Mouse (Mus musculus): Measurements from ENCODE around the gene Hsp90ab1.

Gene Hsp90ab1

DNA sequence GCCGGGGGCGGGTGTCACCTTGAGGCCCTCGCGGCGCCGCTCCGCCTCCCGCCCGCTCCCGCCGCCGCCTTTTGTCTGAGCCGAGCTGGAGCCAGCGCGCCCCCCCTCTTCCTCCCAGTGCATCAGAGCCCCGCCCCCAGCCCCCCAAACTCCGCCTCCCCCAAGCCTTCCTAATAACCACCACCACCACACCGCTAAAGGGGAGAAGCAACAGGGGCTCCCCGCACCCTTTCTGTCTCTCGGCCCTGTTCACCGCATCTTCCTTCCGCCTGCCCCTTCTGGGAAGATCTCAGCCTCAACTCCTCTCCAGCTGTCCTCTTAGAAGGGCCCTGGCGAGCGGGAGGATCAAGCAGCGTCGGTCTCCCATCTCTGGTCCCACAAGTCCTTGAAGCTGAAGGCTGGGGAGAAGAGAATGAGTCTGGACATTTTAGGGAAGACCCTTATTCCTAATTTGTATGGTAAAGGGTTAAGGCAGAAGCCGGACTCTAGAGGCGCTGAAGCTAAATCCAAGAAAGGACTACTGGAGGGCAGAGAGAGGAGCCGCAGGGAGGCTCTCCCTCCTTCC lies 23.4 kb downstream of the Hsp90ab1 start, which contains the start of gene Tmem151b:
TSS of gene Tmem151b (minus strand) at position 61 of the 565 bp plus-strand sequence.
- in situ Hi-C loops (cut with MboI; ENCODE audit: low pct_unique_long_range_greater_than_20kb in 1 of 2, low sequenced_read_pairs in 2 of 2, unreplicated experiment in 1 of 2) = loop anchor here in 1 of 2 experiments (5.0 kb wide), 1 partner anchor 72 kb away; the partner anchor contains the start of gene Spats1

DNA sequence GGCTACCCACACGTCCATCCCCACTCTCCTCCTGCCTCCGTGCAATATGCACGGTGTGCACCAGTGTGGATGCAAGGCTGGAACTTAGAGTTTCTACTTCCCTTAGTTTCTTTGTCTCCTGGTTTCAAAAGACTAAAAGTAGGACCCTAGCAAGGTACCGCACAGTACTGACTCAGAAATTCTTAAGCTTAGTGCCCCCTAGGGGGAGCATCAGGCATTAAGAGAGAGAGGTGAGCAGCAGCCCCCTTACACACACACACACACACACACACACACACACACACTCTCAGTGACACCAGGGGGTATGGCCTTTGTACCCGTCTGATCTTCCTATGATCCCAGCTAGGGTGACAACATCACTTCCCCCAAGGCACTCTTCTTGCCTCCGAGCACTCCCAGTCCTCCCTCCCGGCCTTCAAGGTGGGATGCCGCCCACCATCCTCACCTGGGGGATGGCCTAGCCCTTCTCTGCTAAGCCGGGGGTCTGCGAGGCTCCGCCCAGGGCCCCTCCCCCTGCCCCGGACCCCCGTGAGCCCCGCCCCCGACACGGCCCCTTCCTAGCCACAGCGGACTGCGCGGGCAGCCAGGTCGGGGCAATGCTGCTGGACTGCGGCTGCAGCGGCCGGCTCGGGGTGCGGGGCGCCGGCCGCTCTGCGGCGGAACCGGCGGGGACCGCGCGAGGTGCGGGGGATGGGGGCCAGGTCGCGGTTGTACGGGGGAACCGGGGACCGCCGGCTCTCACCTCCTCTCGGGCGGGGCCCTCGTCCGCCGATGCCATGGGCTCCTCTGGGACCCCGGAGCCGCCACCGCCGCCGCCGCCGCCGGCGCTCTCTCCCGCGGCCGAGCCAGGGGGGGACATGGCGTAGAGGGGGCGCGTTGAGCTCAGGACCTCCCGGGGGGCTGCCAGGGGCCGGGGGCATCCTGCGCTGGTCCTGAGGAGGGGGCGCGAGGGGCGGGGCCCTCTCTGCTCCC lies 24.2 kb downstream of the Hsp90ab1 start:
- in situ Hi-C loops (cut with MboI; ENCODE audit: low pct_unique_long_range_greater_than_20kb in 1 of 2, low sequenced_read_pairs in 2 of 2, unreplicated experiment in 1 of 2) = no loop called here

DNA sequence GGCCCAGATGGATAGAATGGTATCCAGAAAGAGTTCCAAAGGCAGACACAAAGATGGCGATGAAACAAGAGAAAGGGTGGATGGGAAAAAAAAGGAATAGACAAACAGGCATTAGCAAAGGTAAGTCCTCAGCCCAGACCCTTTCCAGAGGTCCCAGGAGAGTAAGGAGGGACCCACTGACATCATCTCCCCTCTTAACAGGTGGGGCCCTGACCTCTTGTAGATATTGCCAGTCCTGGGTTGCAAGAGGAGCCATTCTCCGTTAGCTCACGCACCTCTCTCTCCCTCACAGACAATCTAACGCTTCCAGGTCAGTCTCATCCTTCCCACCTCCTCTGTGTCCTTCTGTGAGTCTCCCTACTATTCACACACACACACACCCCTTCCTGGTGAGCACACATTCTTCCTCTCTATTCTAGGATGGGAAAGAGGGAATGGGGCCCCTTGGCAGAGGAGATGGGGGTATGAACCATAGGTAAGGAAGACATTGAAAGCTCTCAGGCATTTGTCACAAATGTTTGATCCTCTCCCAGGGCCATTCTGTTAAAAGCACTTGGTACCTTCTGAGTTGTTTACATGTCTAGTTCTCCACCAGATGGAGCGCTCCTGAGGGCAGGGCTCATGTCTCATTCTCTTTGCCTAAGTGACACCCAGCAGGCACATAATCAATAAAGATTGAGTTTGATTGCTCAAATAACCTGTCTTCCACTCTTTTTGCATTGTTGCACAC lies 25.4 kb downstream of the Hsp90ab1 start:
- in situ Hi-C loops (cut with MboI; ENCODE audit: low pct_unique_long_range_greater_than_20kb in 1 of 2, low sequenced_read_pairs in 2 of 2, unreplicated experiment in 1 of 2) = no loop called here

DNA sequence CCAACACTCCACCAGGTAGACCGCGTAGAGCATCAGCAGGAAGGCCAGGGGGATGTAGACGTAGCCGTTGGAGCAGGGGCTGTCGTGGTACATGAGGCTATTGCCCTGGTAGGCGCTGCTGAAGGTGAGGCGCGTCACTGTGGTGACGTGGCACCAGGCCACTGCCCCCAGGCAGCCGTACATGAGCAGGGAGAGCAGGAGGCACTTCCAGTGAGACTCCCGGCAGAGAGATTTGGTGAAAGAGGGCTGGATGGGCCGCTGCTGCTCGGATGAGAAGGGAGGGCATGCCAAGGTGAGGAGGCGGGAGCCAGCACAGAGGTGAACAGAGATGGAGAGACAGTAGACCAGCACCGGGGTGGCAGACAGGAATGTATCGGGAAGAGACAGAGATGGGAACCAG lies 26.1 kb downstream of the Hsp90ab1 start:
- in situ Hi-C loops (cut with MboI; ENCODE audit: low pct_unique_long_range_greater_than_20kb in 1 of 2, low sequenced_read_pairs in 2 of 2, unreplicated experiment in 1 of 2) = no loop called here

DNA sequence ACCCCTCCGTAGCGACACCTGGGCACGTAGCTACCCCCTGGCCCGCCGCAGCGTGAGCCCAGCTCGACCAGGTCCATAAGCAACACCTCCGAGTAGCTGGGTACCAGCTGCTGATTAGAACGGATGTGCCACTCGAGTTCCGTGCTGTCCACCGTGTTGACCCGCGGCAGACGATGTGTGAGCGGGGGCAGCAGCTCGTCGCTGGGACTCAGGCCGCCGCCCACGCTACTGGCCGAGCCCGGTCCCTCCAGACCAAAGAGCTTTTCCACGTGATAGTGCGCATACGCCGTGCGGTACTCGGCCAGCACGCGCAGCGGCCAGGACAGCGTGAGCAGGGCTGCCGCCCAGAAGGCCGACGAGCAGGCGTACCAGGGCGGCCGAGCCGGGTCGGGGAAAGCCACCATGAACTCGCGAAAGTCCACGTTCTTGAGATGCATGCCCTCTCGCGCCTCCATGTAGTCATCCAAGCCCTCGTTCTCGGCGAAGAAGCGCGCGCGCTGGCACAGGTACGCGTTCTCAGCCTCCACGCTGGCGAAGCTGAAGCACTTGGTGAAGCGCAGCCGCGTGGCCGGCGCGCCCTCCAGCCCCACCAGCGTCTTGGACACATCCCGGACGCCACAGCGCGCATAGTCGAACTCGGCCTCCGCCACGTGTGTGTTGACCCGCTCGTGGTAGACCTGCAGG lies 27.7 kb downstream of the Hsp90ab1 start:
- in situ Hi-C loops (cut with MboI; ENCODE audit: low pct_unique_long_range_greater_than_20kb in 1 of 2, low sequenced_read_pairs in 2 of 2, unreplicated experiment in 1 of 2) = no loop called here

DNA sequence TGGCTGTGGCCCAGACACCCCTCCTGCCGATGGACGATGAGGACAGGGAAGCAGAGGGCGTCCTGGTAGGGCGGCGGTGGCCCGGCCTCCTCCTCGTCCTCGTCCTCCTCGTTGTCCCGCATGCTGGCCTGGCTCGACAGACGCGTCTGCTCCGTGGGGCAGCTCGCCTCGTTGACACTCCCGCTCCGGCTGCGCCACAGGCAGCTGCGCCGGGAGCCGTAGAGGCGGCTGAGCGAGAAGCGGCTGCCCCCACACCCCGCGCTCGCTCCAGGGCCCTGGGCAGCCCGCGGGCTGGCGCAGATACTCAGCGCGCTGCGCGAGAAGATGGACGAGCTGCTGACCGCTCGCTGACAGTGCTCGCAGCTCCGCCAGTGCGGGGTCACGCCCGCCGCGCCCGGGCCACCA lies 28.2 kb downstream of the Hsp90ab1 start:
- in situ Hi-C loops (cut with MboI; ENCODE audit: low pct_unique_long_range_greater_than_20kb in 1 of 2, low sequenced_read_pairs in 2 of 2, unreplicated experiment in 1 of 2) = no loop called here

DNA sequence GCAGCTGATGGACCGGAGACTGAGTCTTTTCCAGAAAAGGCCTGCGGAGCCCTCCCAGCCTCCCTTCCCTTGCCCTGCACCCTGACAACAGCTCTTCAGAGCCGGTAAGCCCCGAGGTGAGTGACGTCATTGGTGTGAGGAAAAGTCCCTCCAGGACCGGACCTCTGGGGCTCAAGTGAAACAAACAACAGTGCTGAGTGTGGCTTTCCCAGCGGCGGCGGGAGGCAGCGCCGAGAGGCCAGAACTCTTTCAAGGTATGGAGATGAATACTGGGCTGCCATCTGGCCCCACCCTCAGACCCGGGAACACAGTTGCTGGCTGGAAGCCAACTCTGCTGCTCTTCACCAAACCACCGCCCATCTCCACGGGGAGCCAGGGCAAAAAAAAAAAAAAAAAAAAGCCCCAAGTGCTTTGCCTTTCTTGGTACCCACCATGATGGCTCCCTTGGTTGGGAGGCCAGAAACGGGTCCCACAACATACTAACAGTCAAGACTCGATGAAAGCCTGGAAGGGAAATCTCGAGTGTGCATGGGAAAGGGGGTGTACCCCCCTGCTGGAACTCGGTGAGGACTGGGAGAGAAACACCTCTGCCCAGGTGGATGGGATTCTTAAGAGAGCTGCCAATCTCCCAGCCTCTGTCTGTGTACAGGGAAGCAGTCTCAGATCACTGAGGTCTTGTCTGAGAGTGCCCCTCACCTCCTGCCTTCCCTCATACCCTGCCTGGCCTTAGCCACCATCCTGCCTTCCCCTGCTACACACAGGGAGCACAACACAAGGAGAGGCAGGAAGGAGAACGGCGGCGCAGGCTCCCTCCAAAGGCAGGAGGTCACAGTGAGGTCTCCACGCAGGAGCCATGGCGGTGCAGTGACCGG lies 28.8 kb downstream of the Hsp90ab1 start:
- in situ Hi-C loops (cut with MboI; ENCODE audit: low pct_unique_long_range_greater_than_20kb in 1 of 2, low sequenced_read_pairs in 2 of 2, unreplicated experiment in 1 of 2) = no loop called here

DNA sequence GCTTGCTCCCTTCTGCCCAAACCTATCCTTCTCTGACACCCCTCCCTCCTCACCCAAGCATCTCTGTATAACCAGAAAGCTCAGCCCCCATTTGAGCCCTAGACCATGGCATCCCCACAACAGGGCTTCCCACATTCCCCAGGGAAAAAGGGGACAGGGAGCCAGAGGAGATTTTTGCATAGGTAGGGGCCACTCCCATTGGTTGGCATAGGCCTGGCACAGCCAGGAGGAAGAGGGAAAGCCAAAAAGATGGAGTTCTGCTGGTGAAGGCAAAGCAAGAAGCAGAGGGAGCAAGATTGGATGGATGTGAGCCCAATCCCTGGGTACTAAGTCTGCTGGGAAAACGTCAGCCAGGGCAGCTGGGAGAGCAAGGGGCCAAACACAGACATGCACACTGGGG lies 30.0 kb downstream of the Hsp90ab1 start:
- in situ Hi-C loops (cut with MboI; ENCODE audit: low pct_unique_long_range_greater_than_20kb in 1 of 2, low sequenced_read_pairs in 2 of 2, unreplicated experiment in 1 of 2) = no loop called here

DNA sequence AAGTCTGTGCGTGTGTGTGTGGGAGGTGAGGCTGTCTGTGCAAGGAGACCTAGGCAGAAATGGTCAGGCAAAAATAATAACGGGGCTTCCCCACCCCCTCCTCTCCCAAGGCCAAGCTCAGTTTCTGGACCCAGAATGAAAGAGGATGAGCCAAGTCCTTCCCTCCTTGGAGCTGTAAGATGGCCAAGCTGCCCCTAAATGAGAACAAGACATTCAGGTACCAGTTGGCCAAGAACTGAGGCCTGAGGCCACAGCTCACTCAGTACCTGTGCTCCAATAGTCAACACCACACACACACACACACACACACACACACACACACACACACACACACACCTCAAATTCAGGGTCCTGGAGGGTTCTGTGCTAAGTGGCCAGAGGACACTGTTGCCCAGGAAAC lies 30.4 kb downstream of the Hsp90ab1 start:
- in situ Hi-C loops (cut with MboI; ENCODE audit: low pct_unique_long_range_greater_than_20kb in 1 of 2, low sequenced_read_pairs in 2 of 2, unreplicated experiment in 1 of 2) = no loop called here

DNA sequence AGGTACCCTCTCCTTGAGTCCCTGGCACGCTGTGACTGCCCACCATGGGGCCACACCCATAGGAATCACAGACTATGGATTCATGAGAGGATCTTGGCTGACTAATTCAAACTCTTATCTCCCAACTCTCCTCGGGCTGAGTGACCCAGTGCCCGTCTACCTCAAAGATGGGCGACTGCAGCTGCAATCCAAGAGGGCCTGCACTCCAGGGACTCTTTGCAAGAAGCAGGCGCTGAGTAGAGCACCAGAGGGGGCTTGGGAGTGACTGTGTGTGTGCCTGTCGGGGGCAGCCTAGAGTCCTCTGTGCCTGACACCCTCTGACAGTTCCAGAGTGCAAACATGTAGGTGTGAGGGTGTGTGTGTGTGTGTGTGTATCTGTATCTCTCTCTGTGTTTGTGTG lies 30.9 kb downstream of the Hsp90ab1 start:
- in situ Hi-C loops (cut with MboI; ENCODE audit: low pct_unique_long_range_greater_than_20kb in 1 of 2, low sequenced_read_pairs in 2 of 2, unreplicated experiment in 1 of 2) = no loop called here

DNA sequence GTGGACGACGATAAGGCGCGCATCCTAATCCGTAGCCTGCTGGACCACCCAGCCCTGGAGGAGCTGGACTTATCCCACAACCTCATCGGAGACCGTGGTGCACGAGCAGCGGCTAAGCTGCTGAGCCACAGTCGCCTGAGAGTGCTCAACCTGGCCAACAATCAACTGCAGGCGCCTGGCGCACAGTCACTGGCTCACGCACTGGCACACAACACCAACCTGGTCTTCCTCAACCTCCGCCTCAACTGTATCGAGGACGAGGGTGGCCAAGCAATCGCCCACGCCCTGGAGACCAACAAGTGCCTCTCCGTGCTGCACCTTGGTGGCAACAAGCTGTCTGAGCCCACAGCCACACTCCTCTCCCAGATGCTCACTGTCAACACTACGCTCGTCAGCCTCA lies 33.4 kb downstream of the Hsp90ab1 start:
- in situ Hi-C loops (cut with MboI; ENCODE audit: low pct_unique_long_range_greater_than_20kb in 1 of 2, low sequenced_read_pairs in 2 of 2, unreplicated experiment in 1 of 2) = no loop called here

DNA sequence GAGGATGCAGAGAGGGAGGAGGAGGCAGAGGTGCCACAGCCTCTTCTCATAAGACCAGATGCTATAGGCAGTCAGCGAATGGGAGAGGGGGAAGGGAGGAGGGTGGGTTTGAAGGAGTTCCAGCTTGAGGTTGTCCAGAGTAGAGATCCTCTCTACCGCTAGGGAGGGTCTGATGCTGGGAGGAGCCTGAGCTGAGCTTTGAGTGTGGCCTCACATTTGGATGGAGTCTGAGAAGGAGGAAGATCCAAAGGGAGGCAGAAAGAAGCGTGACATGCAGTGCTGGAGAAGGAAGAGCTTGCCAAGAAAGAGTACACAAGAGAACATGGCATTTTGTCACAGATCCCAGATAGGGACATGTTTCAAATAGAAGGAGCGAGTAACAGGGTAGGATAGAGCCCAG lies 34.7 kb downstream of the Hsp90ab1 start:
- in situ Hi-C loops (cut with MboI; ENCODE audit: low pct_unique_long_range_greater_than_20kb in 1 of 2, low sequenced_read_pairs in 2 of 2, unreplicated experiment in 1 of 2) = no loop called here

DNA sequence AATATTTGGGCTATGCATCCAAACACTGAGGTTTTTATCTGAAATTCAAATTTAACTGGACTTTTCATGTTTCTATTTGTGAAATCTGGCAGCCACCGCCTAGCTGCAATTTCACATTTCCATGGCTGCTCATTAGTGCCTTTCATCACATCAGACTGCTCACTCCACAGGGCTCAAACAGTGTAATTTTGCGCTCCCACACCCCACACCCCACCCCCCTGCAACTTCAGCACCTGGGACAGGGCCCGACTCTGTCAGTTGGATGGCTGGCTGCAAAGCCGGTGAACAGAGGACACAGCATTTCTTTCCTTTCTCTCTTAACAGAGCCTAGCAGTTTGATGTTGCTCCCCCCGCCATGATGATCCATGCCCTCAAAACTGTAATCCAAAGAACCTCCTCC lies 36.8 kb downstream of the Hsp90ab1 start:
- in situ Hi-C loops (cut with MboI; ENCODE audit: low pct_unique_long_range_greater_than_20kb in 1 of 2, low sequenced_read_pairs in 2 of 2, unreplicated experiment in 1 of 2) = no loop called here

DNA sequence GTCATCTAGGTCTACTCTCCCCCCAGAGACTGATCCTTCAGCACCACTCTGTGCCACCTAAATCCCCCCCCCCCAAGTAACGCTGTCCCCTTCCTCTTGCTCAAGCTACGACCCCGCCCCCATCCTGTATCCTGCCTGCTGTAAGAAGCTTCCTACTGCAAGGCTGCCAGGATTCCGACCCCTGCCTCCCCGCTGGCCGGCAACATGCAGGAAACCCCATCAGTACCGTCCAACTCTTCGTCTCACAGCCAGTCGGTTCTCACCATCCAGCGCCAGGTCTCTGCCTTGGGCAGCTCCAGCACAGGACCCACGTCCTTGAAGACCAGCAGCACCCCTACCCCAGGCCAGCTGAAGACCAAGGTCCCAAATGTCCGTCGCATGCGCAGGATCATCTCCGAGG lies 40.2 kb downstream of the Hsp90ab1 start:
- in situ Hi-C loops (cut with MboI; ENCODE audit: low pct_unique_long_range_greater_than_20kb in 1 of 2, low sequenced_read_pairs in 2 of 2, unreplicated experiment in 1 of 2) = no loop called here

DNA sequence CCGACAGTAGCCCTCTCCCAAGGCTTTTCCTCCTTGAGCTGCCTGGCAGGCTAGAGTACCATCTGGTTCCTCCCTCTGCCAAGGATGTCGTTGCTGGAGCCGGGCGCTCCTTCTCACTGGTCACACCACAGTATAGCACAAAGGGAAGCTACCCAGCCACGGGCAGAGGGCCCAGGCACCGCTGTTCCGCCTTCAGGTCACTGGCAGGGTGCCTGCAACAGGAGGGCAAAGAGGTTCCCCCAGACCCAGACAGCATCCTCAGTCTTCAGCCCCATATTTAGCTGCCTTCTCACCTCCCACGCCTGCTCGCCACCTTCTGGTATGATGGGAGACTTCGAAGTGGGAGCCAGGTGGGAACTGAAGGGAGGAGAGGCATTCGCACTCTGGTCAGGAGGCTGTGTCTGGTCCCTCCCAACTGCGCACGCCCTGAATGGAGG lies 42.7 kb downstream of the Hsp90ab1 start:
- in situ Hi-C loops (cut with MboI; ENCODE audit: low pct_unique_long_range_greater_than_20kb in 1 of 2, low sequenced_read_pairs in 2 of 2, unreplicated experiment in 1 of 2) = no loop called here

DNA sequence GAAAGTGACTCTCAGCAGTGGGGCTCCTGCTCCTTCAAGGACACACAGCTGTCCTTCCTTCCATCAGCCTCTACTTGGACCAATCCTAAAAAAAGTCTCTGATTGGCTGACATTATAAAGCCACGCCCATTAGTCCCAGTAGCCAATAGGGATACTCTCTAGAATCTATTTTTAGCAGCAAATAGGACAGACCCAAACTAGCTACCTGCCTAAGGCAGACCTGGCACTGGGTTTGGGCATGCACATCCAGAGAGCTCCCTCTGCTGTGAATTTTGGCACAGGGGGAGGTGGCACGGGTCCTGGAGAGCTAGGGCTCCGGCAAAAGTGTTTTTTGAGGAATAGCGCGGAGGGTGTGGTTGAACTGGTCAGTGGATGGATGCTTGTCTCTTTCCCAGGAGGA lies 46.5 kb downstream of the Hsp90ab1 start:
- in situ Hi-C loops (cut with MboI; ENCODE audit: low pct_unique_long_range_greater_than_20kb in 1 of 2, low sequenced_read_pairs in 2 of 2, unreplicated experiment in 1 of 2) = no loop called here

DNA sequence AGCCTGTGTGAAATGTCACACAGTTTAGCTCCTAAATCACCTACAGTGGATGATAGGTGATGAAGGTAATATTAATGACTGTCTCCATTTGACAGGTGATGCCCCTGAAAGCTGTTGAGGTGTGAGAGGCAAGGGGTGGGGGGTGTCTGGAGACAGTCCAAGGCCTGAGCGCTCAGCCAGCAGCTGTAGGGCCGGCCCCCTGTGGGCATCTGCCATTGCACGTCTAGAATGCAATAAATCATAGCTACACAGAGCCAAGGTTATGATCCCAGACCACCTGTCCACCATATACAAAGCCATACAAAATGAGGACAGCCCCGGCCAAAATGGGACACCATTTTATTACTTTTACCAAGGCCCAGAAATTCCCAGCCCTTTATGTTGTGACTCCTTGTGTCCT lies 48.1 kb downstream of the Hsp90ab1 start:
- in situ Hi-C loops (cut with MboI; ENCODE audit: low pct_unique_long_range_greater_than_20kb in 1 of 2, low sequenced_read_pairs in 2 of 2, unreplicated experiment in 1 of 2) = no loop called here

DNA sequence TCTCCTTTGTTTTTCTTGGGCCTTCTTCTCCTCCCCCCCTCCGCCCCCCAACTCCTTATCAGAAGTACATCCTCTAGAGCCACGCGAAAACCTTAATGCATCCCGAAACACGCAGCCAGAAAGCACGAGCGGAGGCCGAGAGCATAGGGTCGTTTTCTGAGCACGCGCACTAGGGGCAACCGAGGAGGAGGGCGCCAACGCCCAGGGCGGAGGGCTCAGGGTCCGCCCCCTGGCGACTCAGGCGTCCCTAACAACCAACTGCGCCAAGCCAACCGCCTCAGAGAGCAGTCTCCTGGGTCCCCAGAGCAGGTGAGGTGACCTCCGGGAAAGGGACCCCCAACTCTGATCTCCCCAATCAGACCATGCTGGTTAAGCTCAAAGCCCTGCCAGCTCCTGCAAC lies 49.8 kb downstream of the Hsp90ab1 start, which contains the start of gene Tcte1:
TSS of gene Tcte1 (plus strand) at position 172 of the 400 bp plus-strand sequence.
- in situ Hi-C loops (cut with MboI; ENCODE audit: low pct_unique_long_range_greater_than_20kb in 1 of 2, low sequenced_read_pairs in 2 of 2, unreplicated experiment in 1 of 2) = no loop called here

Measured in mouse embryonic stem cell (cell line).